Mouse (Mus musculus) myocyte (in vitro differentiated cells): ENCODE results near the gene Gm20388.

Experiments
- CEBPB ChIP-seq: IDR thresholded peaks from 2 replicates; pipeline ENCODE4 v1.6.1; 2011; ENCODE audit warnings: mild to moderate bottlenecking, moderate library complexity; ENCODE audit not compliant: poor library complexity, insufficient read depth, severe bottlenecking
- MAX ChIP-seq: IDR thresholded peaks from one replicate; pipeline ENCODE4 v1.6.1; 2011; ENCODE audit warnings: low read depth, mild to moderate bottlenecking, control low read depth
- MYOG ChIP-seq, 3 experiments: IDR thresholded peaks; one replicate each; pipeline ENCODE4 v1.6.1; 2011; ENCODE audit warnings: control low read depth in 2 of 3, low read depth in 2 of 3, mild to moderate bottlenecking in 2 of 3; ENCODE audit not compliant: insufficient read length in 2 of 3, control insufficient read depth in 1 of 3, insufficient read depth in 1 of 3
- POLR2A ChIP-seq: IDR thresholded peaks from one replicate; pipeline ENCODE4 v1.6.1; 2011; ENCODE audit warnings: low read depth, mild to moderate bottlenecking, control low read depth, moderate library complexity; ENCODE audit not compliant: insufficient read length
- REST ChIP-seq: IDR thresholded peaks from one replicate; pipeline ENCODE4 v1.6.1; 2011; ENCODE audit warnings: mild to moderate bottlenecking, control low read depth, moderate library complexity; ENCODE audit not compliant: insufficient read depth, insufficient read length
- TCF12 ChIP-seq: IDR thresholded peaks from one replicate; pipeline ENCODE4 v1.6.1; 2011; ENCODE audit warnings: mild to moderate bottlenecking, control low read depth; ENCODE audit not compliant: poor library complexity, insufficient read depth, severe bottlenecking
- TCF3 ChIP-seq: IDR thresholded peaks from one replicate; pipeline ENCODE4 v1.6.1; 2011; ENCODE audit warnings: low read depth, control low read depth; ENCODE audit not compliant: insufficient read length
- USF1 ChIP-seq: IDR thresholded peaks from one replicate; pipeline ENCODE4 v1.6.1; 2011; ENCODE audit warnings: low read depth, mild to moderate bottlenecking, control low read depth, moderate library complexity

DNA sequence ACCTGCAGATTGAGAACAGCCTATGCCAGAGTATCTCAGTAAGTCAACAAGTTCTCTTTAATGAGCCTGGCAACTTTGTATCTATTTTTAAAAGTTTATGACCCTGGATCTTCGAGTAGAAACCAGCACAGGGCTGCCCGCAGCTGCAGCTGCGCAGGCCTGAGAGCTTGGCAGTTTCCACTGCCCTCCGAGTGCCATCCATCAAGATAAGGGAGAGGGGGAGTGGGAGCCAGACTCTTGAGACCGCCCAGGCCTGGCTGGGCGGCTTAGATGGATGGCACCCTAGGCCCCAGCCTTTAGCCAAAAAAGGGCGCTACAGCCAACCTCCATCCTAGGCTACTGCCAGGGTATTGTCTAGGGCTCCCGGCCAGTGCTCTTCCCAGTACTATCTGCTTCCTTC is 1074.2 kb downstream of the Gm20388 start:
- TF ChIP-seq CEBPB, result no peak
- TF ChIP-seq POLR2A, result no peak
- no peak for TF ChIP-seq USF1
- TF ChIP-seq TCF12, result no peak
- TF ChIP-seq TCF3, result no peak
- TF ChIP-seq MAX, result no peak
- no peak for TF ChIP-seq REST
- no peak for TF ChIP-seq MYOG (IDR thresholded peaks at IDR 0.05; ENCODE audit: control insufficient read depth in 1 of 3, insufficient read depth in 1 of 3, insufficient read length in 2 of 3, low read depth in 2 of 3)
